Mouse (Mus musculus) MEL (cell line): ENCODE results near the gene Rpl10. TPM values are rescaled to one million over a fixed set of nuclear protein-coding genes. Genes with fewer than 3 reads are reported as not detected.
A peak's percentile ranks its signal among the peaks of the same experiment; 100 is the strongest.

Source experiments
- DNase-seq: peaks from one replicate; pipeline ENCODE4 v3.0.0; 2011; ENCODE audit warnings: low read depth, low spot score
- H3K27ac ChIP-seq: 2 replicates; pipeline ENCODE4 v1.5.1; 2012; ENCODE audit warnings: low read depth, mild to moderate bottlenecking, control low read depth, low read length, moderate library complexity; ENCODE audit not compliant: control insufficient read depth
- H3K27me3 ChIP-seq, 2 experiments: fragments of 150-350 bp in 1 of 2; sonication (generic) in 1 of 2; 2 replicates each; pipeline ENCODE4 v1.6.1; 2012; ENCODE audit warnings: low read length in 2 of 2, mild to moderate bottlenecking in 2 of 2, improper control_type of control experiment in 1 of 2, moderate library complexity in 1 of 2; ENCODE audit not compliant: insufficient read depth in 2 of 2, control insufficient read depth in 1 of 2
- H3K36me3 ChIP-seq, 2 experiments: 2 replicates each; pipeline ENCODE4 v1.6.1; 2012 to 2014; ENCODE audit warnings: low read length in 2 of 2, improper control_type of control experiment in 1 of 2, inconsistent platforms in 1 of 2, mild to moderate bottlenecking in 1 of 2; ENCODE audit not compliant: insufficient read depth in 2 of 2, control insufficient read depth in 1 of 2
- H3K4me1 ChIP-seq, 2 experiments: fragments of 150-350 bp in 1 of 2; sonication (generic) in 1 of 2; 2 replicates each; pipeline ENCODE4 v1.6.1; 2012; ENCODE audit warnings: low read length in 2 of 2, improper control_type of control experiment in 1 of 2, mild to moderate bottlenecking in 1 of 2; ENCODE audit not compliant: insufficient read depth in 2 of 2, control insufficient read depth in 1 of 2
- H3K4me3 ChIP-seq, 2 experiments: fragments of 150-350 bp in 1 of 2; sonication (generic) in 1 of 2; 2 replicates each; pipeline ENCODE4 v1.5.1; 2012; ENCODE audit warnings: low read depth in 2 of 2, low read length in 2 of 2, mild to moderate bottlenecking in 2 of 2, moderate library complexity in 2 of 2, control low read depth in 1 of 2, improper control_type of control experiment in 1 of 2; ENCODE audit not compliant: control insufficient read depth in 1 of 2, insufficient read depth in 1 of 2
- H3K79me2 ChIP-seq: 2 replicates; pipeline ENCODE4 v1.6.1; 2012; ENCODE audit warnings: mild to moderate bottlenecking, low read length, moderate library complexity; ENCODE audit not compliant: control insufficient read depth, poor library complexity, insufficient read depth
- H3K9ac ChIP-seq: 2 replicates; pipeline ENCODE4 v1.6.1; 2012; ENCODE audit warnings: low read depth, mild to moderate bottlenecking, control low read depth, low read length, moderate library complexity; ENCODE audit not compliant: control insufficient read depth, poor library complexity, severe bottlenecking
- H3K9me3 ChIP-seq: fragments of 150-350 bp; sonication (generic); replicated peaks from 2 replicates; pipeline ENCODE4 v1.6.1; 2012; ENCODE audit warnings: mild to moderate bottlenecking, low read length, improper control_type of control experiment, moderate library complexity; ENCODE audit not compliant: insufficient read depth
- CHD2 ChIP-seq: IDR thresholded peaks from 2 replicates; pipeline ENCODE4 v1.6.1; 2011; ENCODE audit warnings: low read length, improper control_type of control experiment
- CTCF ChIP-seq, 3 experiments: IDR thresholded peaks in 2 of 3; conservative IDR thresholded peaks in 1 of 3; 2 replicates each; pipeline ENCODE4 v1.5.1; 2011 to 2012; ENCODE audit warnings: low read length in 3 of 3, low read depth in 2 of 3, mild to moderate bottlenecking in 2 of 3, improper control_type of control experiment in 1 of 3, inconsistent platforms in 1 of 3, mixed read lengths in 1 of 3, moderate library complexity in 1 of 3; ENCODE audit not compliant: control insufficient read depth in 1 of 3, insufficient read depth in 1 of 3, poor library complexity in 1 of 3, severe bottlenecking in 1 of 3
- ELF1 ChIP-seq: IDR thresholded peaks from 2 replicates; pipeline ENCODE4 v1.6.1; 2014; ENCODE audit warnings: low read depth, mild to moderate bottlenecking, inconsistent platforms, low read length, improper control_type of control experiment, moderate library complexity
- ETS1 ChIP-seq: IDR thresholded peaks from 2 replicates; pipeline ENCODE4 v1.6.1; 2012; ENCODE audit warnings: low read depth, mild to moderate bottlenecking, inconsistent platforms, low read length, improper control_type of control experiment, moderate library complexity
- GATA1 ChIP-seq: IDR thresholded peaks from 2 replicates; pipeline ENCODE4 v1.6.1; 2011; ENCODE audit warnings: low read depth, low read length, improper control_type of control experiment
- HCFC1 ChIP-seq: IDR thresholded peaks from 2 replicates; pipeline ENCODE4 v1.6.1; 2012; ENCODE audit warnings: low read depth, mild to moderate bottlenecking, inconsistent platforms, low read length, improper control_type of control experiment, moderate library complexity
- KAT2A ChIP-seq: conservative IDR thresholded peaks from 2 replicates; pipeline ENCODE4 v1.6.1; 2012; ENCODE audit warnings: low read depth, low read length, improper control_type of control experiment, inconsistent platforms
- MAFK ChIP-seq: IDR thresholded peaks from 2 replicates; pipeline ENCODE4 v1.6.1; 2011; ENCODE audit warnings: low read depth, mild to moderate bottlenecking, low read length, improper control_type of control experiment, borderline replicate concordance
- MAX ChIP-seq: IDR thresholded peaks from 2 replicates; pipeline ENCODE4 v1.6.1; 2011; ENCODE audit warnings: low read length, improper control_type of control experiment
- MAZ ChIP-seq: IDR thresholded peaks from 2 replicates; pipeline ENCODE4 v1.6.1; 2012; ENCODE audit warnings: low read depth, mild to moderate bottlenecking, inconsistent platforms, low read length, improper control_type of control experiment
- MEF2A ChIP-seq: IDR thresholded peaks from 2 replicates; pipeline ENCODE4 v1.6.1; 2014; ENCODE audit warnings: low read depth, mild to moderate bottlenecking, inconsistent platforms, low read length, improper control_type of control experiment; ENCODE audit not compliant: poor library complexity, insufficient replicate concordance, severe bottlenecking; ENCODE audit errors: extremely low read depth
- NELFE ChIP-seq: IDR thresholded peaks from 2 replicates; pipeline ENCODE4 v1.6.1; 2011; ENCODE audit warnings: low read depth, low read length, improper control_type of control experiment
- POLR2A ChIP-seq, 2 experiments: IDR thresholded peaks; 2 replicates each; pipeline ENCODE4 v1.6.1; 2011 to 2012; ENCODE audit warnings: low read length in 2 of 2, mild to moderate bottlenecking in 2 of 2, control low read depth in 1 of 2, improper control_type of control experiment in 1 of 2, low read depth in 1 of 2, moderate library complexity in 1 of 2; ENCODE audit not compliant: control insufficient read depth in 1 of 2, insufficient read depth in 1 of 2, poor library complexity in 1 of 2
- POLR2AphosphoS2 ChIP-seq: IDR thresholded peaks from 2 replicates; pipeline ENCODE4 v1.6.1; 2011; ENCODE audit warnings: low read length, improper control_type of control experiment
- RAD21 ChIP-seq: IDR thresholded peaks from 2 replicates; pipeline ENCODE4 v1.6.1; 2011; ENCODE audit warnings: mild to moderate bottlenecking, low read depth, low read length, improper control_type of control experiment
- SIN3A ChIP-seq: IDR thresholded peaks from 2 replicates; pipeline ENCODE4 v1.6.1; 2012; ENCODE audit warnings: low read length, improper control_type of control experiment, inconsistent platforms
- SMC3 ChIP-seq: IDR thresholded peaks from 2 replicates; pipeline ENCODE4 v1.6.1; 2011; ENCODE audit warnings: low read depth, low read length, improper control_type of control experiment
- TBP ChIP-seq: IDR thresholded peaks from 2 replicates; pipeline ENCODE4 v1.8.0; 2011; ENCODE audit warnings: low read depth, low read length, improper control_type of control experiment
- TCF12 ChIP-seq: IDR thresholded peaks from 2 replicates; pipeline ENCODE4 v1.6.1; 2014; ENCODE audit warnings: low read depth, mild to moderate bottlenecking, inconsistent platforms, low read length, improper control_type of control experiment, moderate library complexity
- USF1 ChIP-seq: IDR thresholded peaks from 2 replicates; pipeline ENCODE4 v1.6.1; 2014; ENCODE audit warnings: low read depth, mild to moderate bottlenecking, inconsistent platforms, low read length, improper control_type of control experiment, moderate library complexity
- USF2 ChIP-seq, 2 experiments: IDR thresholded peaks; 2 replicates each; pipeline ENCODE4 v1.6.1; 2011 to 2012; ENCODE audit warnings: improper control_type of control experiment in 2 of 2, low read length in 2 of 2, borderline replicate concordance in 1 of 2, inconsistent platforms in 1 of 2, low read depth in 1 of 2, mild to moderate bottlenecking in 1 of 2; ENCODE audit not compliant: insufficient read depth in 1 of 2
- ZC3H11A ChIP-seq: IDR thresholded peaks from 2 replicates; pipeline ENCODE4 v1.6.1; 2012; ENCODE audit warnings: low read depth, mild to moderate bottlenecking, inconsistent platforms, low read length, improper control_type of control experiment
- ZMIZ1 ChIP-seq: IDR thresholded peaks from 2 replicates; pipeline ENCODE4 v1.6.1; 2012; ENCODE audit warnings: low read depth, mild to moderate bottlenecking, inconsistent platforms, low read length, improper control_type of control experiment, moderate library complexity
- polyA plus RNA-seq, 2 experiments: library from polyadenylated mRNA; stranded (reverse) in 1 of 2; unstranded in 1 of 2; fragments of >175 nt in 1 of 2; fragments of >200 nt in 1 of 2; gene quantifications; 2 replicates each; pipeline versions ENCODE4 v1.2.1 to v1.2.4; 2012; ENCODE audit warnings: low replicate concordance in 2 of 2, low read depth in 1 of 2; ENCODE audit not compliant: insufficient read length in 2 of 2, insufficient read depth in 1 of 2, missing spikeins in 1 of 2
- total RNA-seq: library from RNA; depleted of rRNA; stranded (reverse); fragments of 300-350 nt; gene quantifications from 2 replicates; pipeline ENCODE4 v1.2.3, GENCODE M21; 2012

Rpl10 gene
- total and polyA plus RNA-seq, 3 experiments: 232 to 3,229 TPM; not detected in 1

- Histone ChIP-seq H3K79me2 (peaks cover 10% of the 10 kb centered on the region), H3K27me3 (no peaks in the 10 kb centered on the region), H3K4me3 (no peak overlapping the region), H3K4me1 (peaks cover 3 to 8% of the 10 kb centered on the region in 2 experiments; a peak in 3 of 4 replicates), H3K9me3 (no peaks in the 10 kb centered on the region), H3K9ac (no peak overlapping the region), H3K27ac (no peak overlapping the region), H3K36me3 (peaks cover 0 to 16% of the 10 kb centered on the region in 2 experiments; a peak in 3 of 4 replicates)
- TF ChIP-seq RAD21: no peak
- TF ChIP-seq SMC3: no peak
- 0 out of 2 replicates have a peak, but pooled peaks have one; percentile 10 for TF ChIP-seq MAFK
- no peak for DNase-seq
Observed at GRCm38 (mm10) chrX:74298348-74298747, 27.7 kb downstream of the Rpl10 start.

- H3K79me2 ChIP-seq: peaks cover 10% of the 10 kb centered on the region
- peak; percentile 66 for DNase-seq
- H3K9me3 ChIP-seq: no peaks in the 10 kb centered on the region
- peaks cover 6% of the 10 kb centered on the region in 2 experiments; a peak in 3 of 4 replicates for H3K4me1 ChIP-seq
- TF ChIP-seq USF1 (no peak), ETS1 (peak; percentile 46; the same call in 1 of the 2 replicates), ELF1 (peak; percentile 59; the same call in 1 of the 2 replicates), MAX (no peak)
- H3K36me3 ChIP-seq: peaks cover 0 to 11% of the 10 kb centered on the region in 2 experiments; a peak in 3 of 4 replicates
- H3K4me3 ChIP-seq: no peak overlapping the region
- H3K27ac ChIP-seq: peak overlapping the region; percentile 38; the same call in 1 of the 2 replicates
- no peak overlapping the region for H3K9ac ChIP-seq
- no peaks in the 10 kb centered on the region for H3K27me3 ChIP-seq
Observed at GRCm38 (mm10) chrX:74299721-74300120, 29.1 kb downstream of the Rpl10 start.

DNA sequence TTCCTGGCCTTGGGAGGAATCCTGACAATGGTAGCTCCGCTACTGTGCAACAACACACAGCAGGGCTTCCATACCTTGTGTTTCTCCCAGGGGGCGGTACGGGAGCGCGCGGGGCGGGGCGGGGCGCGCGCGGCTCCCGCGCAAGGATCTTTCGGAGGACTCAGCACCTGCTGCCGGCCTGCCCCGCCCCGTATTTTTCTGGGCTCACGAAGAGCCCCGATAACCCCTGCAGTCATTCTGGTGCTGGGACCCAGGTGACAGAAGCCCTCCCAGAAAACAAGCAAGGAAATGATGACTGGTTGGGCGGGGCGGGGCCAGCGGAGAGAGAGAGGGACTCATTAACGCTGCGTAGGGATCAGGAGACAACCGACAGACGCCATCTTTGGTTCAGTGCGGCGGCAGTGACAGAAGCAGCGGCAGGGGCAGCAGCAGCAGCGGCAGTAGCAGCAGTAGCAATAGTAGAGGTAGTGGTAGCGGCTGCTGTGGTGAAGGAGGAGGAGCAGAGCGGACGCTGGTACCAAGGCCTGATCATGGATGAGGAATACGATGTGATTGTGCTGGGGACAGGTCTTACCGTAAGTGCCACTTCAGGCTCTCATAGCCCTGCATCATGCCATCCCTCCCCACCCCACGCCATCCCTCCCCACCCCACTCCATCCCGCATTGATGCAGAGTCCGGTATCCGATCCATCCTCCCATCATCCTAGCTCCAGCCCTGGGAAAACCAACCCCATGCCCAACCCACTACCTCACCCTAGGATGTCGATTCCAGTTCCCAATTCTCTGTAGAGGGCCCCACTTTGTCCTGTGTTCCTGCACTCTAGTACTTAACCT, 34.5 kb downstream of the Rpl10 start, which contains the start of gene Gdi1:
Gdi1 (plus strand) TSS at position 132 of the 834 bp plus-strand sequence.
- peak; percentile 86 for DNase-seq
- Histone ChIP-seq H3K27ac (peak within 1 kb of the TSS; percentile 85), H3K79me2 (peaks cover 6% of the 10 kb centered on the region; the same call in 1 of the 2 replicates), H3K9me3 (no peaks in the 10 kb centered on the region), H3K4me1 (peaks cover 0 to 10% of the 10 kb centered on the region in 2 experiments; a peak in 2 of 4 replicates), H3K36me3 (no peaks in the 10 kb centered on the region; a peak in 3 of 4 replicates), H3K27me3 (no peaks in the 10 kb centered on the region), H3K9ac (peak within 1 kb of the TSS; percentile 87), H3K4me3 (peak within 1 kb of the TSS; percentile 67 to 70)
- TF ChIP-seq RAD21 (no peak), USF2 (IDR thresholded peaks at IDR 0.05; ENCODE audit: borderline replicate concordance in 1 of 2, insufficient read depth in 1 of 2, low read depth in 1 of 2, low read length in 2 of 2) (no peak), CTCF (IDR thresholded peaks at IDR 0.05 in 2 of 3, conservative IDR thresholded peaks at IDR 0.05 in 1 of 3; ENCODE audit: control insufficient read depth in 1 of 3, insufficient read depth in 1 of 3, low read depth in 2 of 3, low read length in 3 of 3, poor library complexity in 1 of 3, severe bottlenecking in 1 of 3) (peak in 1 of 3 experiments; percentile 14; a peak in 1 of 6 replicates), SMC3 (0 out of 2 replicates have a peak, but pooled peaks have one; percentile 14), GATA1 (no peak), TBP (peak; percentile 77), ZMIZ1 (peak; percentile 77), MEF2A (no peak), MAFK (no peak), POLR2AphosphoS2 (peak; percentile 82; the same call in 1 of the 2 replicates), TCF12 (peak; percentile 56), SIN3A (peak; percentile 80), POLR2A (IDR thresholded peaks at IDR 0.05; ENCODE audit: control insufficient read depth in 1 of 2, insufficient read depth in 1 of 2, low read depth in 1 of 2, low read length in 2 of 2, poor library complexity in 1 of 2) (peak; percentile 66 to 80), KAT2A (peak; percentile 72), CHD2 (no peak), MAZ (peak; percentile 4; the same call in 1 of the 2 replicates), NELFE (peak; percentile 79), ZC3H11A (no peak), HCFC1 (peak; percentile 66; the same call in 1 of the 2 replicates)
